Mouse (Mus musculus): Measurements from ENCODE around the gene Tnnc1. TPM values are rescaled to one million over a fixed set of nuclear protein-coding genes. Genes with fewer than 3 reads are reported as not detected.
A peak's percentile ranks its signal among the peaks of the same experiment; 100 is the strongest.

Gene Tnnc1
- total and polyA plus RNA-seq, 2 experiments = 0.83 TPM; not detected in 1

- Histone ChIP-seq H3K9ac (ENCODE audit: low read depth, low read length) (no peak overlapping the region), H3K4me3 (ENCODE audit: insufficient read depth, low read depth, low read length) (no peak overlapping the region), H3K27ac (replicated peaks; ENCODE audit: insufficient read depth, low read depth, low read length) (no peak overlapping the region), H3K36me3 (ENCODE audit: control insufficient read depth, insufficient read depth, low read length) (peaks cover under 1% of the 10 kb centered on the region), H3K27me3 (ENCODE audit: control insufficient read depth, insufficient read depth, low read length) (no peaks in the 10 kb centered on the region), H3K4me1 (ENCODE audit: control insufficient read depth, insufficient read depth, low read length) (peaks cover 11% of the 10 kb centered on the region; the same call in 1 of the 2 replicates), H3K79me2 (ENCODE audit: control insufficient read depth, insufficient read depth, low read length) (peaks cover 16% of the 10 kb centered on the region; the same call in 1 of the 2 replicates)
- TF ChIP-seq POLR2A (IDR thresholded peaks at IDR 0.05; ENCODE audit: extremely low read depth, insufficient read depth, low read length) (no peak), CTCF (IDR thresholded peaks at IDR 0.05; ENCODE audit: low read depth, low read length) (no peak)
- 93% methylated on average over 4 of the region's 4 CpGs for WGBS
- no peak for DNase-seq (ENCODE audit: extremely low read depth, low read depth, low spot score)
Observed at GRCm38 (mm10) chr14:31209133-31209557, 1.0 kb downstream of the Tnnc1 start.

GRCm38 (mm10) chr14:31211854-31212253 is 3.7 kb downstream of the Tnnc1 start:
- Histone ChIP-seq H3K9ac (ENCODE audit: low read depth, low read length) (no peak overlapping the region), H3K79me2 (ENCODE audit: control insufficient read depth, insufficient read depth, low read length) (no peaks in the 10 kb centered on the region), H3K36me3 (ENCODE audit: control insufficient read depth, insufficient read depth, low read length) (no peaks in the 10 kb centered on the region), H3K4me3 (ENCODE audit: insufficient read depth, low read depth, low read length) (no peak overlapping the region), H3K4me1 (ENCODE audit: control insufficient read depth, insufficient read depth, low read length) (peaks cover 6% of the 10 kb centered on the region; the same call in 1 of the 2 replicates), H3K27ac (replicated peaks; ENCODE audit: insufficient read depth, low read depth, low read length) (no peak overlapping the region), H3K27me3 (ENCODE audit: control insufficient read depth, insufficient read depth, low read length) (no peaks in the 10 kb centered on the region)
- WGBS = 95% methylated on average over 6 of the region's 6 CpGs
- TF ChIP-seq CTCF (IDR thresholded peaks at IDR 0.05; ENCODE audit: low read depth, low read length) (no peak), POLR2A (IDR thresholded peaks at IDR 0.05; ENCODE audit: extremely low read depth, insufficient read depth, low read length) (no peak)
- no peak for DNase-seq (ENCODE audit: extremely low read depth, low read depth, low spot score)

GRCm38 (mm10) chr14:31212499-31212898 is 4.4 kb downstream of the Tnnc1 start:
- Histone ChIP-seq H3K4me3 (ENCODE audit: insufficient read depth, low read depth, low read length) (no peak overlapping the region), H3K79me2 (ENCODE audit: control insufficient read depth, insufficient read depth, low read length) (no peaks in the 10 kb centered on the region), H3K36me3 (ENCODE audit: control insufficient read depth, insufficient read depth, low read length) (no peaks in the 10 kb centered on the region), H3K9ac (ENCODE audit: low read depth, low read length) (no peak overlapping the region), H3K4me1 (ENCODE audit: control insufficient read depth, insufficient read depth, low read length) (no peaks in the 10 kb centered on the region), H3K27ac (replicated peaks; ENCODE audit: insufficient read depth, low read depth, low read length) (no peak overlapping the region), H3K27me3 (ENCODE audit: control insufficient read depth, insufficient read depth, low read length) (no peaks in the 10 kb centered on the region)
- TF ChIP-seq CTCF (IDR thresholded peaks at IDR 0.05; ENCODE audit: low read depth, low read length) (no peak), POLR2A (IDR thresholded peaks at IDR 0.05; ENCODE audit: extremely low read depth, insufficient read depth, low read length) (no peak)
- WGBS = 88% methylated on average over 3 of the region's 3 CpGs
- DNase-seq (ENCODE audit: extremely low read depth, low read depth, low spot score) = no peak

- Histone ChIP-seq H3K9ac (ENCODE audit: low read depth, low read length) (no peak overlapping the region), H3K27me3 (ENCODE audit: control insufficient read depth, insufficient read depth, low read length) (no peaks in the 10 kb centered on the region), H3K4me3 (ENCODE audit: insufficient read depth, low read depth, low read length) (no peak overlapping the region), H3K79me2 (ENCODE audit: control insufficient read depth, insufficient read depth, low read length) (no peaks in the 10 kb centered on the region), H3K4me1 (ENCODE audit: control insufficient read depth, insufficient read depth, low read length) (no peaks in the 10 kb centered on the region), H3K27ac (replicated peaks; ENCODE audit: insufficient read depth, low read depth, low read length) (no peak overlapping the region), H3K36me3 (ENCODE audit: control insufficient read depth, insufficient read depth, low read length) (no peaks in the 10 kb centered on the region)
- 52% methylated on average over 8 of the region's 8 CpGs for WGBS
- DNase-seq (ENCODE audit: extremely low read depth, low read depth, low spot score) = no peak
- TF ChIP-seq POLR2A (IDR thresholded peaks at IDR 0.05; ENCODE audit: extremely low read depth, insufficient read depth, low read length) (no peak), CTCF (IDR thresholded peaks at IDR 0.05; ENCODE audit: low read depth, low read length) (no peak)
Observed at GRCm38 (mm10) chr14:31213868-31214267, 5.8 kb downstream of the Tnnc1 start.

GRCm38 (mm10) chr14:31214684-31215083 is 6.6 kb downstream of the Tnnc1 start:
- H3K4me1 ChIP-seq (ENCODE audit: control insufficient read depth, insufficient read depth, low read length) = no peaks in the 10 kb centered on the region
- no peak overlapping the region for H3K9ac ChIP-seq (ENCODE audit: low read depth, low read length)
- H3K27ac ChIP-seq (replicated peaks; ENCODE audit: insufficient read depth, low read depth, low read length) = no peak overlapping the region
- WGBS = 90% methylated on average over 3 of the region's 3 CpGs
- no peak for DNase-seq (ENCODE audit: extremely low read depth, low read depth, low spot score)
- no peaks in the 10 kb centered on the region for H3K36me3 ChIP-seq (ENCODE audit: control insufficient read depth, insufficient read depth, low read length)
- no peaks in the 10 kb centered on the region for H3K79me2 ChIP-seq (ENCODE audit: control insufficient read depth, insufficient read depth, low read length)
- H3K4me3 ChIP-seq (ENCODE audit: insufficient read depth, low read depth, low read length) = no peak overlapping the region
- TF ChIP-seq POLR2A (IDR thresholded peaks at IDR 0.05; ENCODE audit: extremely low read depth, insufficient read depth, low read length) (no peak), CTCF (IDR thresholded peaks at IDR 0.05; ENCODE audit: low read depth, low read length) (no peak)
- no peaks in the 10 kb centered on the region for H3K27me3 ChIP-seq (ENCODE audit: control insufficient read depth, insufficient read depth, low read length)

GRCm38 (mm10) chr14:31215157-31216002 is 7.3 kb downstream of the Tnnc1 start:
- H3K4me1 ChIP-seq (ENCODE audit: control insufficient read depth, insufficient read depth, low read length) = no peaks in the 10 kb centered on the region
- H3K4me3 ChIP-seq (ENCODE audit: insufficient read depth, low read depth, low read length) = no peak overlapping the region
- DNase-seq (ENCODE audit: extremely low read depth, low read depth, low spot score) = peak; percentile 40
- no peaks in the 10 kb centered on the region for H3K27me3 ChIP-seq (ENCODE audit: control insufficient read depth, insufficient read depth, low read length)
- WGBS = 38% methylated on average over 15 of the region's 15 CpGs
- no peak overlapping the region for H3K9ac ChIP-seq (ENCODE audit: low read depth, low read length)
- no peaks in the 10 kb centered on the region for H3K36me3 ChIP-seq (ENCODE audit: control insufficient read depth, insufficient read depth, low read length)
- TF ChIP-seq POLR2A (IDR thresholded peaks at IDR 0.05; ENCODE audit: extremely low read depth, insufficient read depth, low read length) (no peak), CTCF (IDR thresholded peaks at IDR 0.05; ENCODE audit: low read depth, low read length) (peak; percentile 91)
- no peak overlapping the region for H3K27ac ChIP-seq (replicated peaks; ENCODE audit: insufficient read depth, low read depth, low read length)
- H3K79me2 ChIP-seq (ENCODE audit: control insufficient read depth, insufficient read depth, low read length) = no peaks in the 10 kb centered on the region
